Mouse (Mus musculus): ENCODE results near the gene Tenm3.

DNA sequence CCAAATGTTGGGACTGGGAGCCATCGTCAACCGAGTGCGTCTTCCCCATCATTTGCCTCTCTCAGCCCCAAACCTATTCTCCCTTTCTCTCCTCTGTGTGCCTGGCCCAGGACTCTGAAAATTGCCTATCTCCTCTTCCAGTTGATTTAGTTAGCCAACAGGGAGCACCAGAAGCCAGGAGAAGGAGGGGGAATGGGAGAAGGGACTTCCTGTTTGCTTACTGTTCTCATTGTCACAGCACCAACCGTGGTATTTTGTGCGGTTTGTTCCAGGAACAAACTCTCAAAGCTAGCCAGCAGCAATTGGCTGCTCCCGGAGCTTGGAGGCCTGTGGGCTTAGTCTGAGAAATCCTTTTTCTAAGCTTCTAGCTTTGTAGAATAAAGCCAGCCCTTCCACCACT lies 636.2 kb downstream of the Tenm3 start:
- no peak for TF ChIP-seq CTCF (IDR thresholded peaks at IDR 0.05; ENCODE audit: low read depth)
- no peak for TF ChIP-seq EP300 (IDR thresholded peaks at IDR 0.05; ENCODE audit: low read depth)
